Mouse (Mus musculus) ES-Bruce4 (cell line): ENCODE data around the gene Psrc1.

ENCODE experiments used
- CTCF ChIP-seq: IDR thresholded peaks from one replicate; pipeline ENCODE4 v1.8.1; 2011; ENCODE audit warnings: low read depth, low read length
- EP300 ChIP-seq: IDR thresholded peaks from 2 replicates; pipeline ENCODE4 v1.6.1; 2011; ENCODE audit warnings: low read depth, low read length; ENCODE audit not compliant: insufficient read depth
- POLR2A ChIP-seq: IDR thresholded peaks from one replicate; pipeline ENCODE4 v1.8.1; 2011; ENCODE audit warnings: low read length; ENCODE audit not compliant: insufficient read depth

DNA sequence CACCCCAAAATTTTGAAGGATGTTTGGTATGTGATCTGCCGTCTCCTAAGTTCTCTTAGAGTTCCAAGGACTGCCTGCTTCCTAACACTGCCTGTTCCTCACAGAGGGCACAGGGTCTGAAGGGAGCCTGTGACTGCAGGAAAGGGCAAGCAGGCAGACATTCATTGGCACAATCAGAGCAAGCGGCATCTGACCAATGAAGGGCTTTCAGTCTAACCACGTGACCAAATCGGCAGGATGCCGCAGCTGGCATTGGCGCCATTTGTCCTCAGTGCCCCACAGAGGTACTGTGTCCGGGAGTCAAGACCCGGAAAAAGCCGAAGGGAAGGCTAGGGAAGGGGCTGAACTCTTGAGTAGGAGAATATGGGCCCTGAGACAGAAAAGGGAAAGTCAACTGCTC lies 16.5 kb upstream of the Psrc1 start:
- no peak for TF ChIP-seq CTCF
- no peak for TF ChIP-seq EP300
- no peak for TF ChIP-seq POLR2A
